Mouse (Mus musculus) intestine, embryonic 14.5 days (tissue): Measurements from ENCODE around the gene Hc. TPM values are rescaled to one million over a fixed set of nuclear protein-coding genes. Genes with fewer than 3 reads are reported as not detected.

Experiments
- ATAC-seq: fragments of 200-750 bp; cut with Nextera tagmentation; replicated peaks from 2 replicates; pipeline ENCODE4 v1.8.0; 2017; ENCODE audit warnings: low read depth, moderate number of reproducible peaks, moderate TSS enrichment, moderate library complexity; ENCODE audit not compliant: low FRiP score, low TSS enrichment
- DNase-seq: peaks from one replicate; pipeline ENCODE4 v3.0.0-alpha.2; 2018; ENCODE audit warnings: low spot score
- H3K27ac ChIP-seq: fragments of 300-500 bp; sonication (generic); 2 replicates; pipeline ENCODE4 v1.5.1; 2014; ENCODE audit warnings: low read depth, mild to moderate bottlenecking, control low read depth
- H3K27me3 ChIP-seq: fragments of 300-500 bp; sonication (generic); replicated peaks from 2 replicates; pipeline ENCODE4 v1.6.1; 2014; ENCODE audit warnings: low read length, control low read depth; ENCODE audit not compliant: control insufficient read depth, insufficient read depth
- H3K36me3 ChIP-seq: fragments of 300-500 bp; sonication (generic); 2 replicates; pipeline ENCODE4 v1.6.1; 2014; ENCODE audit warnings: low read length, control low read depth; ENCODE audit not compliant: control insufficient read depth, insufficient read depth
- H3K4me1 ChIP-seq: fragments of 300-500 bp; sonication (generic); replicated peaks from 2 replicates; pipeline ENCODE4 v1.6.1; 2014; ENCODE audit warnings: low read length, control low read depth, mixed read lengths; ENCODE audit not compliant: control insufficient read depth, insufficient read depth
- H3K4me2 ChIP-seq: fragments of 300-500 bp; sonication (generic); 2 replicates; pipeline ENCODE4 v1.6.1; 2014; ENCODE audit warnings: low read length
- H3K4me3 ChIP-seq: fragments of 300-500 bp; sonication (generic); 2 replicates; pipeline ENCODE4 v1.5.1; 2014; ENCODE audit warnings: low read depth, low read length, control low read depth, mixed read lengths
- H3K9ac ChIP-seq: fragments of 300-500 bp; sonication (generic); 2 replicates; pipeline ENCODE4 v1.6.1; 2014; ENCODE audit warnings: mild to moderate bottlenecking, low read length
- H3K9me3 ChIP-seq: fragments of 300-500 bp; sonication (generic); 2 replicates; pipeline ENCODE4 v1.6.1; 2016; ENCODE audit warnings: low read length, control low read depth; ENCODE audit not compliant: control insufficient read depth
- WGBS: fragments of 180-500 bp; shearing (Covaris S2); extraction: QIAGEN DNeasy Blood & Tissue Kit; methylation state at CpG from one replicate; pipeline ENCODE4 v1.1.7; 2014; 5-methylcytosine and 5-hydroxymethylcytosine counted together
- polyA plus RNA-seq: library from polyadenylated mRNA; unstranded; fragments of >200 nt; fragmentation: Nextera tagmentation; extraction: Ambion mirVana; gene quantifications from 2 replicates; pipeline ENCODE4 v1.2.1, GENCODE M21; 2014

Hc gene
- polyA plus RNA-seq, 1 experiment from 2014 or later, result 0.27 TPM

GRCm38 (mm10) chr2:34960966-34961365, 100.3 kb downstream of the Hc start:
- Histone ChIP-seq H3K4me3 (peak overlapping the region; percentile 20; the same call in 1 of the 2 replicates), H3K9ac (no peak overlapping the region), H3K36me3 (no peaks in the 10 kb centered on the region), H3K27ac (no peak overlapping the region), H3K4me2 (peak overlapping the region; percentile 53), H3K27me3 (no peaks in the 10 kb centered on the region), H3K4me1 (peaks cover 18% of the 10 kb centered on the region), H3K9me3 (no peaks in the 10 kb centered on the region)
- DNase-seq (no peak), ATAC-seq (no peak)
- 66% methylated on average over 6 of the region's 6 CpGs for WGBS

DNA sequence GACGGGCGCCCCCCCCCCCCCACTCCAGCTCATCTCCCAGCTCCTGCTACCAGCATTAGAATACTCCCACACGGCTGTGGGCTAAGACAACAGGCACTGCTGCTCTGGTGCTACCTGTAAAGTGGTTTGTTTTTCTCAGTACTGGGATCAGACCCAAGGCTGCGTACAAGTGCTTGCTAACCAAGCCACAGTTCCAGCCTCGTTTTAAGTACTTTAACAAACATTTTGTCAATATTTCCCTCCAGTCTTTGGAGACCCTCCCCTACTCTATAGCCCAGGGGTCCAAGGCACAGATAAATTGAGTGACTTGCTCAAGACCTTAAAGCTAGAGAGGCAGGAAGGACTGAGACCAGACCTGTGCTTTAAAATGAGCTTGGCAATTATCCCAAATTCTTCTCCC, 100.8 kb downstream of the Hc start:
- Histone ChIP-seq H3K4me2 (no peak overlapping the region), H3K36me3 (no peaks in the 10 kb centered on the region), H3K4me1 (peaks cover 16% of the 10 kb centered on the region), H3K9me3 (no peaks in the 10 kb centered on the region), H3K27ac (no peak overlapping the region), H3K27me3 (no peaks in the 10 kb centered on the region), H3K9ac (no peak overlapping the region), H3K4me3 (no peak overlapping the region)
- ATAC-seq (no peak), DNase-seq (no peak)
- 75% methylated on average over 5 of the region's 5 CpGs for WGBS

DNA sequence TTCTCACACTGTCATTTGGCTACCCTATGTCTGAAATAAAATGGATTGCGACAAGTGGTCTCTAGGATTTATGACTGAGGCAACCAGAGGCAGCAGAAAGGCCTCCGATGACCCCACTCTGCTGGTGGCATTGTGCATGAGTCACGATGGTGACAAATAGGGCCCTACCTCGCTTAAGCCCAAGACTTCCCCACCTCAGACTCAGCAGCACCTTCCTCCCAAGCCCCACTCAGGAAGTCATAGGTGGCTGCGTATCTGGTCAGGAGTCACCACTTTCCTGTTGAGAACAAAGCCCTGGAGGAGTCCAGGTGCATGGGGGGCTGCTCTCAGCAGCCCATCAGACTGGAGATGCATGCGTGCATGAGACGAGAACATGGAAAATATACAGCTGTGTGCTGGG, 102.7 kb downstream of the Hc start:
- no peak for ATAC-seq

GRCm38 (mm10) chr2:34958036-34958435, 103.2 kb downstream of the Hc start:
- H3K4me2 ChIP-seq, result no peak overlapping the region
- peaks cover 13% of the 10 kb centered on the region for H3K4me1 ChIP-seq
- ATAC-seq (no peak), DNase-seq (no peak)
- H3K9me3 ChIP-seq, result no peaks in the 10 kb centered on the region
- no peak overlapping the region for H3K27ac ChIP-seq
- no peaks in the 10 kb centered on the region for H3K27me3 ChIP-seq
- H3K9ac ChIP-seq, result no peak overlapping the region
- no peak overlapping the region for H3K4me3 ChIP-seq
- no peaks in the 10 kb centered on the region for H3K36me3 ChIP-seq
- WGBS, result 81% methylated on average over 7 of the region's 7 CpGs

More for the DNA sequence above, 102.7 kb downstream of the Hc start:
- Histone ChIP-seq H3K27me3 (no peaks in the 10 kb centered on the region), H3K36me3 (no peaks in the 10 kb centered on the region), H3K9ac (no peak overlapping the region), H3K4me1 (peaks cover 13% of the 10 kb centered on the region), H3K27ac (no peak overlapping the region), H3K9me3 (no peaks in the 10 kb centered on the region), H3K4me3 (no peak overlapping the region), H3K4me2 (no peak overlapping the region)
- WGBS, result 79% methylated on average over 7 of the region's 7 CpGs
- DNase-seq, result no peak

DNA sequence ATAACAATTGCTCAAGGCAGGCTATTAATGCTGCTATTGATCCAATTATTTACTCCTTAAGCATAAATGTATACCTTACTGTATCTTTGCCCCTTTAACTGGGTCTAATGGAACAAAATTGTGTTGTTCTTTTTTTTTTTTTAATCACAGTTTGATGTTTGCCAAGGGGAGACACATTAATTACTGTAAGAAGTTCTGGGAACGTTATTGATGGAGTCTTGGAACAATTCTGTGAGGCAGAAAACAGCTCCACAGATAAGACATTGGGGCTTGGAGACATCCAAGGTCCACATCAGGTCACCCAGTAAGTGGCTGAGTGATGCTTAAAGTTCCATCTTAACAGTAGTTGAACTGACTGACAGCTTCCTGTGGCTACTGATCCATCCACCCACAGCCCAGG, 103.8 kb downstream of the Hc start:
- ATAC-seq (no peak), DNase-seq (no peak)
- Histone ChIP-seq H3K36me3 (no peaks in the 10 kb centered on the region), H3K4me1 (peaks cover 13% of the 10 kb centered on the region), H3K4me2 (no peak overlapping the region), H3K27ac (no peak overlapping the region), H3K27me3 (no peaks in the 10 kb centered on the region), H3K9ac (no peak overlapping the region), H3K9me3 (no peaks in the 10 kb centered on the region), H3K4me3 (no peak overlapping the region)
- 68% methylated on average over 1 of the region's 1 CpGs for WGBS

DNA sequence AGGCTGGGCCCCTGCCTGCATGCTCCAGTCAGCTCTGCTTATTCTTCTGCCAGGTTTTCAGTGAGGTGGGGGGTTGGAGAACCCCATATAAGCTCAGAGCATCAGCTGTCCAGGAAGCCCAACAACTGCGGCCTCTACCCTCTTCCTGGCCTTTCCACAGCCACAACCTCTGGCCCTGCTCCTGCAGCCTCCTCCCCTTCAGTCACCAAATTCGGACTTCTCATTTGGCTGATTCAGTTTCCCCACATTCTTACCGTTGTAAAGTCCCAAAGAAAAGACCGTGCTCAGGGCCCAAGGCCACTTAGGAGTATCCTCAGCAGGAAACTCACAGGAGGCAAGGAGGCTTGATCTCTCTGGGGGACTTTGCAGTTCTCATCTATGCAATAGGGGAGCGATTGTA, 104.3 kb downstream of the Hc start:
- WGBS, result 63% methylated on average over 5 of the region's 5 CpGs
- no peaks in the 10 kb centered on the region for H3K27me3 ChIP-seq
- H3K27ac ChIP-seq, result no peak overlapping the region
- H3K4me1 ChIP-seq, result peaks cover 13% of the 10 kb centered on the region
- ATAC-seq (no peak), DNase-seq (no peak)
- no peaks in the 10 kb centered on the region for H3K9me3 ChIP-seq
- H3K9ac ChIP-seq, result no peak overlapping the region
- no peaks in the 10 kb centered on the region for H3K36me3 ChIP-seq
- H3K4me2 ChIP-seq, result no peak overlapping the region
- H3K4me3 ChIP-seq, result no peak overlapping the region

DNA sequence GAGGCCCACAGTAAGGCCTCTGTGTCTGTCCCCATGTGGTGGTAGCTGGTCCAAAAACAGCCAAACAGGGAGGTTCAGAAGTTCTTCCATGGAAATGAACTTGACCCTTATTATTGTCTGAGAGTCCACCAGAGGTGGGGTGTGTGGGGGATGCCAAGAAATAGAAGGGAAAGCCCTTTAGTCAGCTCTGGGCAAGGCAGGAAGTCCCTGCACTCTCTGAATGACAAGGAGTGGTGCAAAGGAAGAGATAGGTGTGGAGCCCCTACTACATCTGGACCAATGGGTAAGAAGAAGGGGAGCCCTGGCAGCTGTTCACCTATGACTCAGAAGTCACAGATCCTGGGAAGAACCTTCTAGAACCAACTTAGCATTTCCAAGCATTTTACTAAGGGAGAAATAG, 106.9 kb downstream of the Hc start:
- no peak overlapping the region for H3K27ac ChIP-seq
- no peak overlapping the region for H3K4me3 ChIP-seq
- no peak overlapping the region for H3K4me2 ChIP-seq
- H3K9me3 ChIP-seq, result no peaks in the 10 kb centered on the region
- ATAC-seq (no peak), DNase-seq (no peak)
- H3K27me3 ChIP-seq, result no peaks in the 10 kb centered on the region
- no peak overlapping the region for H3K9ac ChIP-seq
- H3K36me3 ChIP-seq, result no peaks in the 10 kb centered on the region
- no peaks in the 10 kb centered on the region for H3K4me1 ChIP-seq

- H3K9me3 ChIP-seq, result no peaks in the 10 kb centered on the region
- no peak overlapping the region for H3K27ac ChIP-seq
- no peak overlapping the region for H3K4me3 ChIP-seq
- ATAC-seq (no peak), DNase-seq (no peak)
- no peaks in the 10 kb centered on the region for H3K36me3 ChIP-seq
- no peaks in the 10 kb centered on the region for H3K27me3 ChIP-seq
- no peak overlapping the region for H3K4me2 ChIP-seq
- H3K9ac ChIP-seq, result no peak overlapping the region
- WGBS, result 73% methylated on average over 2 of the region's 2 CpGs
- H3K4me1 ChIP-seq, result no peaks in the 10 kb centered on the region
Observed at GRCm38 (mm10) chr2:34953547-34954116, 107.6 kb downstream of the Hc start.

GRCm38 (mm10) chr2:34953018-34953417, 108.2 kb downstream of the Hc start:
- Histone ChIP-seq H3K27ac (no peak overlapping the region), H3K9ac (no peak overlapping the region), H3K4me3 (no peak overlapping the region), H3K4me1 (no peaks in the 10 kb centered on the region), H3K27me3 (no peaks in the 10 kb centered on the region), H3K9me3 (no peaks in the 10 kb centered on the region), H3K4me2 (no peak overlapping the region), H3K36me3 (no peaks in the 10 kb centered on the region)
- DNase-seq (no peak), ATAC-seq (no peak)
- WGBS, result 67% methylated on average over 4 of the region's 4 CpGs
